Mouse (Mus musculus): ENCODE data around the gene Lpar3. TPM values are rescaled to one million over a fixed set of nuclear protein-coding genes. Genes with fewer than 3 reads are reported as not detected.

The Lpar3 gene
- polyA plus RNA-seq, 1 experiment from 2014 or later: 0.06 TPM

- no peaks in the 10 kb centered on the region for H3K27me3 ChIP-seq (ENCODE audit: control insufficient read depth, insufficient read depth, low read depth, low read length)
- WGBS (ENCODE audit: insufficient replicate concordance): 61% methylated on average over 11 of the region's 11 CpGs
- no peaks in the 10 kb centered on the region for H3K9me3 ChIP-seq (replicated peaks; ENCODE audit: control insufficient read depth, low read length)
- no peak for ATAC-seq (ENCODE audit: low read depth)
- H3K4me3 ChIP-seq (ENCODE audit: low read depth, low read length): no peak overlapping the region
- H3K4me2 ChIP-seq (ENCODE audit: low read depth, low read length): no peak overlapping the region
- no peak overlapping the region for H3K27ac ChIP-seq (ENCODE audit: low read length)
- no peak overlapping the region for H3K9ac ChIP-seq (ENCODE audit: low read depth, low read length)
- H3K36me3 ChIP-seq (ENCODE audit: control insufficient read depth, insufficient read depth): no peaks in the 10 kb centered on the region
- no peaks in the 10 kb centered on the region for H3K4me1 ChIP-seq (ENCODE audit: control insufficient read depth, low read depth, low read length)
These were observed 40.1 kb downstream of the Lpar3 start for GRCm38 (mm10) chr3:146260845-146261244.

GRCm38 (mm10) chr3:146262536-146262935 lies 41.8 kb downstream of the Lpar3 start:
- no peak for ATAC-seq (ENCODE audit: low read depth)
- WGBS (ENCODE audit: insufficient replicate concordance): 21% methylated on average over 1 of the region's 1 CpGs
- no peaks in the 10 kb centered on the region for H3K36me3 ChIP-seq (ENCODE audit: control insufficient read depth, insufficient read depth)
- no peaks in the 10 kb centered on the region for H3K9me3 ChIP-seq (replicated peaks; ENCODE audit: control insufficient read depth, low read length)
- no peak overlapping the region for H3K4me2 ChIP-seq (ENCODE audit: low read depth, low read length)
- no peaks in the 10 kb centered on the region for H3K4me1 ChIP-seq (ENCODE audit: control insufficient read depth, low read depth, low read length)
- H3K4me3 ChIP-seq (ENCODE audit: low read depth, low read length): no peak overlapping the region
- H3K27me3 ChIP-seq (ENCODE audit: control insufficient read depth, insufficient read depth, low read depth, low read length): no peaks in the 10 kb centered on the region
- H3K27ac ChIP-seq (ENCODE audit: low read length): no peak overlapping the region
- H3K9ac ChIP-seq (ENCODE audit: low read depth, low read length): no peak overlapping the region

GRCm38 (mm10) chr3:146264146-146264545 lies 43.4 kb downstream of the Lpar3 start:
- no peak for ATAC-seq (ENCODE audit: low read depth)
- Histone ChIP-seq H3K27me3 (ENCODE audit: control insufficient read depth, insufficient read depth, low read depth, low read length) (no peaks in the 10 kb centered on the region), H3K9ac (ENCODE audit: low read depth, low read length) (no peak overlapping the region), H3K27ac (ENCODE audit: low read length) (no peak overlapping the region), H3K36me3 (ENCODE audit: control insufficient read depth, insufficient read depth) (no peaks in the 10 kb centered on the region), H3K4me1 (ENCODE audit: control insufficient read depth, low read depth, low read length) (no peaks in the 10 kb centered on the region), H3K9me3 (replicated peaks; ENCODE audit: control insufficient read depth, low read length) (no peaks in the 10 kb centered on the region), H3K4me2 (ENCODE audit: low read depth, low read length) (no peak overlapping the region), H3K4me3 (ENCODE audit: low read depth, low read length) (no peak overlapping the region)
- WGBS (ENCODE audit: insufficient replicate concordance): 67% methylated on average over 10 of the region's 10 CpGs

GRCm38 (mm10) chr3:146265545-146266130 lies 44.9 kb downstream of the Lpar3 start:
- WGBS (ENCODE audit: insufficient replicate concordance): 42% methylated on average over 12 of the region's 12 CpGs
- no peaks in the 10 kb centered on the region for H3K27me3 ChIP-seq (ENCODE audit: control insufficient read depth, insufficient read depth, low read depth, low read length)
- ATAC-seq (ENCODE audit: low read depth): no peak
- no peaks in the 10 kb centered on the region for H3K4me1 ChIP-seq (ENCODE audit: control insufficient read depth, low read depth, low read length)
- no peaks in the 10 kb centered on the region for H3K9me3 ChIP-seq (replicated peaks; ENCODE audit: control insufficient read depth, low read length)
- no peak overlapping the region for H3K4me2 ChIP-seq (ENCODE audit: low read depth, low read length)
- no peak overlapping the region for H3K4me3 ChIP-seq (ENCODE audit: low read depth, low read length)
- no peaks in the 10 kb centered on the region for H3K36me3 ChIP-seq (ENCODE audit: control insufficient read depth, insufficient read depth)
- no peak overlapping the region for H3K27ac ChIP-seq (ENCODE audit: low read length)
- H3K9ac ChIP-seq (ENCODE audit: low read depth, low read length): no peak overlapping the region

- 68% methylated on average over 14 of the region's 14 CpGs for WGBS (ENCODE audit: insufficient replicate concordance)
- Histone ChIP-seq H3K9me3 (replicated peaks; ENCODE audit: control insufficient read depth, low read length) (no peaks in the 10 kb centered on the region), H3K36me3 (ENCODE audit: control insufficient read depth, insufficient read depth) (no peaks in the 10 kb centered on the region), H3K9ac (ENCODE audit: low read depth, low read length) (no peak overlapping the region), H3K27me3 (ENCODE audit: control insufficient read depth, insufficient read depth, low read depth, low read length) (no peaks in the 10 kb centered on the region), H3K4me3 (ENCODE audit: low read depth, low read length) (no peak overlapping the region), H3K4me1 (ENCODE audit: control insufficient read depth, low read depth, low read length) (no peaks in the 10 kb centered on the region), H3K4me2 (ENCODE audit: low read depth, low read length) (no peak overlapping the region), H3K27ac (ENCODE audit: low read length) (no peak overlapping the region)
- no peak for ATAC-seq (ENCODE audit: low read depth)
These were observed 47.5 kb downstream of the Lpar3 start for GRCm38 (mm10) chr3:146268024-146268801.

GRCm38 (mm10) chr3:146274503-146274902 lies 53.7 kb downstream of the Lpar3 start:
- H3K27ac ChIP-seq (ENCODE audit: low read length): no peak overlapping the region
- H3K4me3 ChIP-seq (ENCODE audit: low read depth, low read length): no peak overlapping the region
- WGBS (ENCODE audit: insufficient replicate concordance): 43% methylated on average over 5 of the region's 5 CpGs
- H3K4me2 ChIP-seq (ENCODE audit: low read depth, low read length): no peak overlapping the region
- H3K4me1 ChIP-seq (ENCODE audit: control insufficient read depth, low read depth, low read length): no peaks in the 10 kb centered on the region
- H3K9ac ChIP-seq (ENCODE audit: low read depth, low read length): no peak overlapping the region
- H3K27me3 ChIP-seq (ENCODE audit: control insufficient read depth, insufficient read depth, low read depth, low read length): no peaks in the 10 kb centered on the region
- no peaks in the 10 kb centered on the region for H3K36me3 ChIP-seq (ENCODE audit: control insufficient read depth, insufficient read depth)
- no peaks in the 10 kb centered on the region for H3K9me3 ChIP-seq (replicated peaks; ENCODE audit: control insufficient read depth, low read length)
- no peak for ATAC-seq (ENCODE audit: low read depth)

- Histone ChIP-seq H3K9me3 (replicated peaks; ENCODE audit: control insufficient read depth, low read length) (no peaks in the 10 kb centered on the region), H3K4me1 (ENCODE audit: control insufficient read depth, low read depth, low read length) (no peaks in the 10 kb centered on the region), H3K9ac (ENCODE audit: low read depth, low read length) (no peak overlapping the region), H3K27me3 (ENCODE audit: control insufficient read depth, insufficient read depth, low read depth, low read length) (no peaks in the 10 kb centered on the region), H3K27ac (ENCODE audit: low read length) (no peak overlapping the region), H3K36me3 (ENCODE audit: control insufficient read depth, insufficient read depth) (no peaks in the 10 kb centered on the region), H3K4me3 (ENCODE audit: low read depth, low read length) (no peak overlapping the region), H3K4me2 (ENCODE audit: low read depth, low read length) (no peak overlapping the region)
- 22% methylated on average over 11 of the region's 11 CpGs for WGBS (ENCODE audit: insufficient replicate concordance)
- ATAC-seq (ENCODE audit: low read depth): no peak
These were observed 54.7 kb downstream of the Lpar3 start for GRCm38 (mm10) chr3:146275360-146276025.

GRCm38 (mm10) chr3:146276026-146276409 lies 55.3 kb downstream of the Lpar3 start:
- Histone ChIP-seq H3K9ac (ENCODE audit: low read depth, low read length) (no peak overlapping the region), H3K4me2 (ENCODE audit: low read depth, low read length) (no peak overlapping the region), H3K9me3 (replicated peaks; ENCODE audit: control insufficient read depth, low read length) (no peaks in the 10 kb centered on the region), H3K4me3 (ENCODE audit: low read depth, low read length) (no peak overlapping the region), H3K4me1 (ENCODE audit: control insufficient read depth, low read depth, low read length) (no peaks in the 10 kb centered on the region), H3K36me3 (ENCODE audit: control insufficient read depth, insufficient read depth) (no peaks in the 10 kb centered on the region), H3K27ac (ENCODE audit: low read length) (no peak overlapping the region), H3K27me3 (ENCODE audit: control insufficient read depth, insufficient read depth, low read depth, low read length) (no peaks in the 10 kb centered on the region)
- ATAC-seq (ENCODE audit: low read depth): no peak
- WGBS (ENCODE audit: insufficient replicate concordance): 17% methylated on average over 4 of the region's 4 CpGs

- Histone ChIP-seq H3K9me3 (replicated peaks; ENCODE audit: control insufficient read depth, low read length) (no peaks in the 10 kb centered on the region), H3K9ac (ENCODE audit: low read depth, low read length) (no peak overlapping the region), H3K27me3 (ENCODE audit: control insufficient read depth, insufficient read depth, low read depth, low read length) (no peaks in the 10 kb centered on the region), H3K27ac (ENCODE audit: low read length) (no peak overlapping the region), H3K4me2 (ENCODE audit: low read depth, low read length) (no peak overlapping the region), H3K4me3 (ENCODE audit: low read depth, low read length) (no peak overlapping the region), H3K36me3 (ENCODE audit: control insufficient read depth, insufficient read depth) (no peaks in the 10 kb centered on the region), H3K4me1 (ENCODE audit: control insufficient read depth, low read depth, low read length) (no peaks in the 10 kb centered on the region)
- 62% methylated on average over 4 of the region's 4 CpGs for WGBS (ENCODE audit: insufficient replicate concordance)
- no peak for ATAC-seq (ENCODE audit: low read depth)
These were observed 56.2 kb downstream of the Lpar3 start for GRCm38 (mm10) chr3:146276991-146277390.
